Mouse (Mus musculus): ENCODE results near the gene Zdhhc18. TPM values are rescaled to one million over a fixed set of nuclear protein-coding genes. Genes with fewer than 3 reads are reported as not detected.

Zdhhc18 gene
- total and polyA plus RNA-seq, 3 experiments = 6.7 to 15.6 TPM; not detected in 1

DNA sequence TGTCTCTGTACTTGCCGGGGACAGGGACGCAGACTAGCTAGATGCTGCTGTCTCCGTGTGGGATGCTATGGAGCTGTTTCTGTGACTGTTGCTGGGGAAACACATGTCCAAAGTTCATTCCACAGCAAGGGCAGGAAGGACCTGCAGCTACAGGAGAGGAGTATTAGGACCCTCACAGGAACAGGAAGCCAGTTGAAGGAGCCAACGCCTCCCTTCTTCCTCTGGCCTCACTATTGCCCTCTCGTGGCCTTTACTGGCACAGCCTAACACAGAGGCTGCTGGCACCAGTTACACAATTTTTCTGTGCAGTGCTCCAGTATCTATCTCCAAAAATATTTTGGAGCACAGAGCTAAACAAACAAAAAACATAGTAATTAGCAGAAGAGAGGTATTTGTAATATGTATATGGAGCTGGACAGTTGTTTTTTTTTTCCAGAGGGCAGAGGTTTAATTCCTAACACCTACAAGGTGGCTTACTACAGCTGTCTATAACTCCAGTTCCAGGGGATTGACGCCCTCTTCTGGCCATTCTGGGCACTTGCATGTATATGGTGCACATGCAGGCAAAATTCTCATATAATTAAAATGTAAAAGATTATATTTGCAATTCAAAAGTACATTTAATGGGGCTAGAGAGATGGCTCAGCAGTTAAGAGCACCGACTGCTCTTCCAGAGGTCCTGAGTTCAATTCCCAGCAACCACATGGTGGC is at the start of gene Zdhhc18 (continued):
- TF ChIP-seq GATA1 (IDR thresholded peaks at IDR 0.05; ENCODE audit: low read depth, low read length) = no peak
- TF ChIP-seq ETS1 (IDR thresholded peaks at IDR 0.05; ENCODE audit: low read depth, low read length) = no peak
- TF ChIP-seq NELFE (IDR thresholded peaks at IDR 0.05; ENCODE audit: low read depth, low read length) = peak; percentile 85
- peak; percentile 69; the same call in 1 of the 2 replicates for TF ChIP-seq POLR2AphosphoS2 (IDR thresholded peaks at IDR 0.05; ENCODE audit: low read length)

- Histone ChIP-seq H3K27me3 (ENCODE audit: control insufficient read depth in 1 of 2, insufficient read depth in 2 of 2, low read length in 2 of 2) (no peaks in the 10 kb centered on the region), H3K9ac (ENCODE audit: control insufficient read depth, low read depth, low read length, poor library complexity, severe bottlenecking) (no peak overlapping the region), H3K36me3 (ENCODE audit: control insufficient read depth in 1 of 2, insufficient read depth in 2 of 2, low read length in 2 of 2) (peaks cover 0 to 42% of the 10 kb centered on the region in 2 experiments; a peak in 2 of 4 replicates), H3K4me3 (ENCODE audit: control insufficient read depth in 1 of 2, insufficient read depth in 1 of 2, low read depth in 2 of 2, low read length in 2 of 2) (no peak overlapping the region), H3K27ac (ENCODE audit: control insufficient read depth, low read depth, low read length) (no peak overlapping the region), H3K79me2 (ENCODE audit: control insufficient read depth, insufficient read depth, low read length, poor library complexity) (no peaks in the 10 kb centered on the region; the same call in 1 of the 2 replicates), H3K9me3 (replicated peaks; ENCODE audit: insufficient read depth, low read length) (no peaks in the 10 kb centered on the region), H3K4me1 (ENCODE audit: control insufficient read depth in 1 of 2, insufficient read depth in 2 of 2, low read length in 2 of 2) (no peaks in the 10 kb centered on the region)
- no peak for TF ChIP-seq HCFC1 (IDR thresholded peaks at IDR 0.05; ENCODE audit: low read depth, low read length)
- no peak for TF ChIP-seq USF1 (IDR thresholded peaks at IDR 0.05; ENCODE audit: low read depth, low read length)
- TF ChIP-seq MAFK (IDR thresholded peaks at IDR 0.05; ENCODE audit: borderline replicate concordance, low read depth, low read length) = no peak
- TF ChIP-seq MXI1 (IDR thresholded peaks at IDR 0.05; ENCODE audit: low read depth, low read length) = no peak
- no peak for TF ChIP-seq ETS1 (IDR thresholded peaks at IDR 0.05; ENCODE audit: low read depth, low read length)
- no peak for TF ChIP-seq POLR2A (IDR thresholded peaks at IDR 0.05; ENCODE audit: control insufficient read depth in 1 of 2, insufficient read depth in 1 of 2, low read depth in 1 of 2, low read length in 2 of 2, poor library complexity in 1 of 2)
- TF ChIP-seq TBP (IDR thresholded peaks at IDR 0.05; ENCODE audit: low read depth, low read length) = no peak
- TF ChIP-seq MEF2A (IDR thresholded peaks at IDR 0.05; ENCODE audit: extremely low read depth, insufficient replicate concordance, low read depth, low read length, poor library complexity, severe bottlenecking) = no peak
- TF ChIP-seq ZKSCAN1 (IDR thresholded peaks at IDR 0.05; ENCODE audit: low read depth, low read length) = no peak
- TF ChIP-seq E2F4 (IDR thresholded peaks at IDR 0.05; ENCODE audit: borderline replicate concordance, low read depth, low read length) = no peak
- TF ChIP-seq NRF1 (IDR thresholded peaks at IDR 0.05; ENCODE audit: insufficient read depth, low read depth, low read length, poor library complexity, severe bottlenecking) = no peak
- no peak for TF ChIP-seq CTCF (IDR thresholded peaks at IDR 0.05 in 2 of 3, conservative IDR thresholded peaks at IDR 0.05 in 1 of 3; ENCODE audit: control insufficient read depth in 1 of 3, insufficient read depth in 1 of 3, low read depth in 2 of 3, low read length in 3 of 3, poor library complexity in 1 of 3, severe bottlenecking in 1 of 3)
- TF ChIP-seq SMC3 (IDR thresholded peaks at IDR 0.05; ENCODE audit: low read depth, low read length) = no peak
- TF ChIP-seq RCOR1 (IDR thresholded peaks at IDR 0.05; ENCODE audit: low read depth, low read length) = no peak
- no peak for DNase-seq (ENCODE audit: low read depth, low spot score)
These were observed 45.4 kb upstream of the Zdhhc18 start for GRCm38 (mm10) chr4:133695363-133695762.

DNA sequence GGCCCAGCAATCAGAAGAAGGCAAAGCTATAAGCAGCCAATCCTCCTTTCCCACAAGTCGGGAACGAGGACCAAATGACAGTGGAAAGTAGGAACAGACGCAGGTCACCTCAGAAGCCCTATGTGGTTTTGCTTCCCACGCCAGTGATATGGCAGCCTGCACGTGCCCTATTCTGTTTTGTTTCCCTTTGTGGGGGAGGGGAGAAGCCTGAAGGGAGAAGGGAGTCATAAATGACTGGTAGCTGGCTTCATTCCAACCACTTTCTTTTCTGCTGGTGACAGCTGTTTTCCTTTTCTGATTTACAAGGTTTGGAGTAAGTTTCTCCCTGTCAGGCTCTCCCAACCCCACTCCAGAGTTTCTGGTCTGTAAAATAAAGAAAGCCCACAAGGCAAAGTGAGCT is 40.3 kb upstream of the Zdhhc18 start:
- H3K4me1 ChIP-seq (ENCODE audit: control insufficient read depth in 1 of 2, insufficient read depth in 2 of 2, low read length in 2 of 2) = no peaks in the 10 kb centered on the region
- H3K4me3 ChIP-seq (ENCODE audit: control insufficient read depth in 1 of 2, insufficient read depth in 1 of 2, low read depth in 2 of 2, low read length in 2 of 2) = no peak overlapping the region
- no peaks in the 10 kb centered on the region for H3K9me3 ChIP-seq (replicated peaks; ENCODE audit: insufficient read depth, low read length)
- no peak overlapping the region for H3K9ac ChIP-seq (ENCODE audit: control insufficient read depth, low read depth, low read length, poor library complexity, severe bottlenecking)
- H3K79me2 ChIP-seq (ENCODE audit: control insufficient read depth, insufficient read depth, low read length, poor library complexity) = peaks cover 1% of the 10 kb centered on the region; the same call in 1 of the 2 replicates
- no peak overlapping the region for H3K27ac ChIP-seq (ENCODE audit: control insufficient read depth, low read depth, low read length)
- peaks cover 0 to 46% of the 10 kb centered on the region in 2 experiments; a peak in 2 of 4 replicates for H3K36me3 ChIP-seq (ENCODE audit: control insufficient read depth in 1 of 2, insufficient read depth in 2 of 2, low read length in 2 of 2)
- TF ChIP-seq MYB (IDR thresholded peaks at IDR 0.05; ENCODE audit: low read depth, low read length) = no peak
- no peak for TF ChIP-seq TCF12 (IDR thresholded peaks at IDR 0.05; ENCODE audit: low read depth, low read length)
- no peak for TF ChIP-seq RAD21 (IDR thresholded peaks at IDR 0.05; ENCODE audit: low read depth, low read length)
- peak; percentile 72; the same call in 1 of the 2 replicates for TF ChIP-seq BHLHE40 (IDR thresholded peaks at IDR 0.05; ENCODE audit: borderline replicate concordance, low read depth, low read length)
- TF ChIP-seq POLR2AphosphoS2 (IDR thresholded peaks at IDR 0.05; ENCODE audit: low read length) = no peak
- H3K27me3 ChIP-seq (ENCODE audit: control insufficient read depth in 1 of 2, insufficient read depth in 2 of 2, low read length in 2 of 2) = no peaks in the 10 kb centered on the region
- DNase-seq (ENCODE audit: low read depth, low spot score) = no peak
